8 mouse cellular contexts compared by ENCODE assay signal in the genomic region with DNA sequence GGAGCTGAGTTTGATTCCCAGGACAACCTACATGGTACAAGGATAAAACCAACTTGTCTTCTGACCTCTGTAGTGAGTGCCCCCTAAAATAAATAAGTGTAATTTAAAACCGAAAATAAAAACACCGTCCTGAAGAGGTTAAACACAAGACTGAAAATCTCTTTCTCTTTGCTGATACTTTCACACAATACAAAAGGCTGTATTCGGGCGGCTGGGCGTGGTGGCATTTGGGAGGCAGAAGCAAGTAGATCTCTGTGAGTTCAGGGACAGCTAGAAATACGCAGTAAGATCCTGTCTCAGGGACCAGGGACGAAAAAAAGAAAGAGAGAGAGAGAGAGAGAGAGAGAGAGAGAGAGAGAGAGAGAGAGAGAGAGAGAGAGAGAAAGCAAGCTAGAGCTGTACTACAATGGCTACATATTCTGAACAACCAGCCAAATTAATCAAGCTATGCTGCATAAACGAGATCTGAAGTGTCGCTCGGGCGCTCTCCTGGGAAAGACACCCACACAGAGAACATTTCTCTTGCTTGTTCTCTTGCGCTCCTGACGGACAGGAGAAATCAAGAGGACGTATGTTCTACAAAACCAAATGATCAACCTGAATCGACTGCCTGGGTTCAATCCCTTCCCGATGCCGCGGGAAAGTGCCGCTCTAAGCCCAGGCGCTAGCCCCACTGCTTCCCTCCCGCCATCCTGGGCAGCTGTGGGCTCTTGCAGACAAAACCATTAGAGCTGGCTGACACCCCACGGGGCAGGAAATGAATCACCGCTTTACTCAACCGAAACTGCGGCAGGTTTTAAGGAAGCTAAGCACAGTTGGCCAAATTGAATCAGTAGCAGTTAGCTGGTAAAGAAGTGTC. TPM values are rescaled to one million over a fixed set of nuclear protein-coding genes. Genes with fewer than 3 reads are reported as not detected.
DNase-seq lines count a peak whose midpoint lies in the region; ATAC-seq and TF ChIP-seq lines count a peak whose summit lies in the region.

No protein-coding gene starts in this region.

- peak overlapping the region; percentile 30 to 67 (median 53) for H3K4me3 ChIP-seq in CH12.LX (replicated peaks in 1 of 3; ENCODE audit: low read depth in 2 of 3, low read length in 2 of 3, poor library complexity in 1 of 3)
- H3K4me3 ChIP-seq in forebrain, embryonic 15.5 days: peak overlapping the region; percentile 32
- H3K4me3 ChIP-seq in lung, adult 2 months (replicated peaks; ENCODE audit: extremely low read depth, low read depth, low read length): peak overlapping the region; percentile 69
- H3K4me3 ChIP-seq in neural tube, embryonic 14.5 days (ENCODE audit: low read depth, low read length): peak overlapping the region; percentile 24

- ATAC-seq in forebrain, embryonic 15.5 days (replicated peaks): peak; percentile 66
- ATAC-seq in neural tube, embryonic 14.5 days (ENCODE audit: low read depth): peak; percentile 76

- peaks cover 6 to 32% of the 10 kb centered on the region in 2 experiments for H3K4me1 ChIP-seq in CH12.LX (ENCODE audit: control insufficient read depth in 1 of 2, insufficient read depth in 2 of 2)
- peaks cover 19% of the 10 kb centered on the region for H3K4me1 ChIP-seq in forebrain, embryonic 15.5 days
- no peaks in the 10 kb centered on the region for H3K4me1 ChIP-seq in lung, adult 2 months (ENCODE audit: control insufficient read depth, insufficient read depth, low read length)
- H3K4me1 ChIP-seq in neural tube, embryonic 14.5 days (ENCODE audit: control insufficient read depth, insufficient read depth, low read length): peaks cover 20% of the 10 kb centered on the region

- dilution Hi-C loops in CH12.LX (cut with MboI; ENCODE audit: extremely low pct_ligation_motif_present, extremely low pct_unique_long_range_greater_than_20kb, low sequenced_read_pairs): no loop called here

- DNase-seq in CH12.LX (ENCODE audit: extremely low read depth): peak; percentile 93
- DNase-seq in c-Kit-positive CD71-negative TER-119-negative erythroid progenitor cells, embryonic 14.5 days (ENCODE audit: low read depth): peak; percentile 83
- DNase-seq in heart, postnatal 14 days: peak; percentile 65 to 69
- peak; percentile 63 for DNase-seq in layer of hippocampus, adult 11-12 months (ENCODE audit: low spot score)
- DNase-seq in lung, adult 2 months: peak; percentile 69
- DNase-seq in thymus, postnatal 10 days (ENCODE audit: low spot score in 2 of 2): peak; percentile 46 to 63

- intact Hi-C loops in heart, postnatal 14 days (cut with DNase I): no loop called here

- in situ Hi-C loops in CH12.LX (cut with MboI; ENCODE audit: low pct_ligation_motif_present, low pct_unique_long_range_greater_than_20kb, low sequenced_read_pairs): no loop called here

- no peak for TF ChIP-seq CTCF in CH12.LX (conservative IDR thresholded peaks at IDR 0.05 in 1 of 2, IDR thresholded peaks at IDR 0.05 in 1 of 2; ENCODE audit: low read depth in 2 of 2, low read length in 2 of 2)
- TF ChIP-seq CTCF in lung, adult 2 months (IDR thresholded peaks at IDR 0.05; ENCODE audit: insufficient read depth, low read length): no peak

- no peaks in the 10 kb centered on the region for H3K27me3 ChIP-seq in CH12.LX (replicated peaks)
- H3K27me3 ChIP-seq in forebrain, embryonic 15.5 days: no peaks in the 10 kb centered on the region
- no peaks in the 10 kb centered on the region for H3K27me3 ChIP-seq in neural tube, embryonic 14.5 days (ENCODE audit: control insufficient read depth, insufficient read depth, low read length)

- no peak; the same call in 1 of the 2 replicates for TF ChIP-seq RAD21 in CH12.LX (IDR thresholded peaks at IDR 0.05; ENCODE audit: low read depth, low read length)

- no peaks in the 10 kb centered on the region for H3K9me3 ChIP-seq in CH12.LX (replicated peaks; ENCODE audit: low read length)
- H3K9me3 ChIP-seq in forebrain, embryonic 15.5 days: no peaks in the 10 kb centered on the region
- no peaks in the 10 kb centered on the region for H3K9me3 ChIP-seq in neural tube, embryonic 14.5 days (ENCODE audit: control insufficient read depth, low read length)

- 6% methylated on average over 25 of the region's 25 CpGs for WGBS in forebrain, embryonic 15.5 days
- 5% methylated on average over 25 of the region's 25 CpGs for whole genome bisulfite sequencing in lung, adult 2 months
- 9% methylated on average over 25 of the region's 25 CpGs for WGBS in neural tube, embryonic 14.5 days

- peak overlapping the region; percentile 100 for H3K4me2 ChIP-seq in CH12.LX (ENCODE audit: insufficient read depth, low read depth, poor library complexity, severe bottlenecking)
- peak overlapping the region; percentile 52 for H3K4me2 ChIP-seq in forebrain, embryonic 15.5 days (replicated peaks)
- peak overlapping the region; percentile 55 for H3K4me2 ChIP-seq in neural tube, embryonic 14.5 days (ENCODE audit: low read depth, low read length)

- H3K36me3 ChIP-seq in CH12.LX (replicated peaks in 1 of 2; ENCODE audit: control insufficient read depth in 1 of 2, insufficient read depth in 1 of 2, low read length in 1 of 2): no peaks in the 10 kb centered on the region
- no peaks in the 10 kb centered on the region for H3K36me3 ChIP-seq in forebrain, embryonic 15.5 days
- H3K36me3 ChIP-seq in neural tube, embryonic 14.5 days (ENCODE audit: control insufficient read depth, insufficient read depth, low read length): no peaks in the 10 kb centered on the region

- H3K9ac ChIP-seq in CH12.LX (ENCODE audit: insufficient read depth, low read depth): peak overlapping the region; percentile 90
- peak overlapping the region; percentile 40 for H3K9ac ChIP-seq in forebrain, embryonic 15.5 days (replicated peaks)
- H3K9ac ChIP-seq in neural tube, embryonic 14.5 days (replicated peaks; ENCODE audit: low read depth, low read length): peak overlapping the region; percentile 41

- TF ChIP-seq EP300 in CH12.LX (IDR thresholded peaks at IDR 0.05; ENCODE audit: low read length): peak; percentile 93

- TF ChIP-seq POLR2A in CH12.LX (IDR thresholded peaks at IDR 0.05; ENCODE audit: low read depth, low read length): peak; percentile 76
- peak; percentile 79; the same call in 1 of the 2 replicates for TF ChIP-seq POLR2A in lung, adult 2 months (IDR thresholded peaks at IDR 0.05; ENCODE audit: borderline replicate concordance, extremely low read depth, low read depth, low read length)

- H3K79me2 ChIP-seq in CH12.LX (replicated peaks; ENCODE audit: control insufficient read depth, extremely low read depth, insufficient read depth, poor library complexity, severe bottlenecking): no peaks in the 10 kb centered on the region

- H3K27ac ChIP-seq in CH12.LX (ENCODE audit: insufficient read depth, low read depth): peak overlapping the region; percentile 49; the same call in 1 of the 2 replicates
- H3K27ac ChIP-seq in forebrain, embryonic 15.5 days (replicated peaks): peak overlapping the region; percentile 6; the same call in 1 of the 2 replicates
- H3K27ac ChIP-seq in neural tube, embryonic 14.5 days (ENCODE audit: low read depth, low read length): peak overlapping the region; percentile 60; the same call in 1 of the 2 replicates

TF ChIP-seq in CH12.LX, 34 proteins besides CTCF, POLR2A, EP300 and RAD21 (continues in another document):
- TF ChIP-seq TCF12 (IDR thresholded peaks at IDR 0.05; ENCODE audit: low read depth, low read length): peak; percentile 89
- no peak for TF ChIP-seq KAT2A (IDR thresholded peaks at IDR 0.05; ENCODE audit: insufficient replicate concordance, low read length)
- TF ChIP-seq ZC3H11A (IDR thresholded peaks at IDR 0.05; ENCODE audit: low read depth, low read length): 0 out of 2 replicates have a peak, but pooled peaks have one; percentile 6
- peak; percentile 94 for TF ChIP-seq IRF4 (IDR thresholded peaks at IDR 0.05; ENCODE audit: low read depth, low read length)
- peak; percentile 92; the same call in 1 of the 2 replicates for TF ChIP-seq RCOR1 (conservative IDR thresholded peaks at IDR 0.05; ENCODE audit: low read depth, low read length)
- TF ChIP-seq CHD2 (IDR thresholded peaks at IDR 0.05; ENCODE audit: low read length): peak; percentile 77
- peak; percentile 78 for TF ChIP-seq BHLHE40 (IDR thresholded peaks at IDR 0.05; ENCODE audit: low read depth, low read length)
- peak; percentile 56 for TF ChIP-seq ELF1 (IDR thresholded peaks at IDR 0.05; ENCODE audit: low read depth, low read length)
- TF ChIP-seq MEF2A (IDR thresholded peaks at IDR 0.05; ENCODE audit: borderline replicate concordance, low read depth, low read length): peak; percentile 80; the same call in 1 of the 2 replicates
- peak; percentile 62; the same call in 1 of the 2 replicates for TF ChIP-seq NELFE (IDR thresholded peaks at IDR 0.05; ENCODE audit: low read depth, low read length)
- peak; percentile 79 for TF ChIP-seq JUND (conservative IDR thresholded peaks at IDR 0.05; ENCODE audit: low read depth, low read length)
- TF ChIP-seq ZMIZ1 (IDR thresholded peaks at IDR 0.05; ENCODE audit: low read depth, low read length): peak; percentile 71; the same call in 1 of the 2 replicates
- no peak; the same call in 1 of the 2 replicates for TF ChIP-seq MXI1 (IDR thresholded peaks at IDR 0.05; ENCODE audit: low read depth, low read length)
- TF ChIP-seq JUN (IDR thresholded peaks at IDR 0.05; ENCODE audit: insufficient read depth, low read depth, low read length): peak; percentile 81
- TF ChIP-seq MAZ (IDR thresholded peaks at IDR 0.05; ENCODE audit: low read depth, low read length): peak; percentile 59; the same call in 1 of the 2 replicates
- no peak for TF ChIP-seq POLR2AphosphoS2 (IDR thresholded peaks at IDR 0.05; ENCODE audit: low read depth, low read length)
- no peak for TF ChIP-seq USF2 (conservative IDR thresholded peaks at IDR 0.05; ENCODE audit: low read depth, low read length)
- peak; percentile 79 for TF ChIP-seq SIN3A (IDR thresholded peaks at IDR 0.05; ENCODE audit: low read length)
- TF ChIP-seq CHD1 (IDR thresholded peaks at IDR 0.05; ENCODE audit: low read depth, low read length): no peak
- TF ChIP-seq USF1 (IDR thresholded peaks at IDR 0.05; ENCODE audit: low read depth, low read length): no peak
- TF ChIP-seq TBP (conservative IDR thresholded peaks at IDR 0.05; ENCODE audit: low read depth, low read length): peak; percentile 84
- TF ChIP-seq HCFC1 (IDR thresholded peaks at IDR 0.05; ENCODE audit: low read depth, low read length): no peak; the same call in 1 of the 2 replicates
- TF ChIP-seq GABPA (IDR thresholded peaks at IDR 0.05; ENCODE audit: insufficient replicate concordance, low read depth, low read length): no peak
- no peak for TF ChIP-seq PAX5 (IDR thresholded peaks at IDR 0.05; ENCODE audit: low read length)

RNA-seq across cellular contexts. Expression of gene Maml3, which starts 35.3 kb away (rescaled TPM):
- total RNA-seq in CH12.LX (2012; rRNA removed) (0.88 and 0.98 TPM in 2 replicates), CH12.LX (2014; rRNA removed) (0.78 and 0.81 TPM in 2 replicates)
- polyA plus RNA-seq in CH12.LX (2012; ENCODE audit: insufficient read length, low read depth): 1.4 and 1.8 TPM in 2 replicates
- polyA plus RNA-seq in forebrain, embryonic 15.5 days (2015; fragmentation: Nextera tagmentation; extraction: Ambion mirVana): 4.9 and 5.3 TPM in 2 replicates
- 1 to 10 TPM; 3.7 to 5.0 TPM for total RNA-seq in heart, postnatal 14 days (2021)
- 9.1 and 11.2 TPM in 2 replicates for polyA plus RNA-seq in lung, adult 2 months (2012; rRNA removed)
- polyA plus RNA-seq in neural tube, embryonic 14.5 days (2014; fragmentation: Nextera tagmentation; extraction: Ambion mirVana): 8.2 and 9.6 TPM in 2 replicates

Comparison
In these comparisons a context has a peak if more than half of its experiments do, and no peak if none do; other contexts are left out.
1. Peak in every context shown above with its lines: DNase-seq, ATAC-seq, H3K4me3 ChIP-seq and H3K27ac ChIP-seq.
2. H3K27ac ChIP-seq: peak in every context shown above with its lines; median percentile 60 in neural tube, embryonic 14.5 days; 49 in CH12.LX; 6 in forebrain, embryonic 15.5 days.
3. H3K9ac ChIP-seq: peak in every context shown above with its lines; median percentile 90 in CH12.LX; 41 in neural tube, embryonic 14.5 days; 40 in forebrain, embryonic 15.5 days.